Mouse (Mus musculus): ENCODE data around the gene Gm9913.

Gene Gm9913

GRCm38 (mm10) chr2:125494831-125495812 is 9.8 kb upstream of the Gm9913 start:
- no peak for DNase-seq (ENCODE audit: low read depth, low spot score)

DNA sequence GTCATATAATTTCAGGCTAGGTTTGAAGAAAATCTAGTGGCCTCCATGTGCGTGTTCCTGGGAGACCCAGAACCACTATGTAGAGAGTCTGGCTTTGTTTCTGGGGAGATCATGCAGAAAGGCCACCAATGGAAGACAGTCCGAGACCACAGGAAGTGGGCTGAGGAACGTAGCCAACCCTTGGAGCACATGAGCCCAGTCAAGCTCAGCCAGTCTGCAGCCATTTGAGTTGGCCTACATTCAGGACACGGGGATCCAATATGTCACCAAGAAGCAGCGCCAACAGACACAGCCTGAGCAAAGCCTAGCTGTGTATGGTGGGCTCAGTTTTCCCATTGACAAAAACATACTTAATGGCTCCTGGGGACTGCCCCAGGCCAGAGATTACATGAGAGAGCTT is 8.2 kb upstream of the Gm9913 start:
- no peak for DNase-seq (ENCODE audit: low read depth, low spot score)

DNA sequence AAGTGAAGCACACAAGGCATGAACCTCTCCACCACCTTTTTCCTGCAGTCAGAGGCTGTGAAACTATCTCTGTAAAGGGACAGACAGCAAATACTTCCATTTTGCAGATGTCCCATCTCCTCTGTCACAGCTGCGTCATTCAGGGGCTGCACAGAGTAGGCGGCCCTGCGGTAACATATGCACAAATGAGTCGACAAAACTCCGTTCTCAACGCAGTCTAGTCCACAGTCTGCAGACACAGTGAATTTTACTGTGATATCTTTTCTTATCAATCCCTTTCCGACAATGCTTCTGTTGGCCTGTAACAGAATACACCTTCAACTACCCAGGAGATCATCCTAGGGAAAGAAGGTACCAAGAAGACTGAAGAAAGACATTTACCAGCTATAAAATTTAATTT is 6.7 kb upstream of the Gm9913 start:
- no peak for DNase-seq (ENCODE audit: low read depth, low spot score)

- DNase-seq (ENCODE audit: low read depth, low spot score): no peak
Measured at GRCm38 (mm10) chr2:125501526-125501925, 3.4 kb upstream of the Gm9913 start.

GRCm38 (mm10) chr2:125505746-125506315 is 942 bp downstream of the Gm9913 start:
- DNase-seq (ENCODE audit: low read depth, low spot score): peak; percentile 20

DNA sequence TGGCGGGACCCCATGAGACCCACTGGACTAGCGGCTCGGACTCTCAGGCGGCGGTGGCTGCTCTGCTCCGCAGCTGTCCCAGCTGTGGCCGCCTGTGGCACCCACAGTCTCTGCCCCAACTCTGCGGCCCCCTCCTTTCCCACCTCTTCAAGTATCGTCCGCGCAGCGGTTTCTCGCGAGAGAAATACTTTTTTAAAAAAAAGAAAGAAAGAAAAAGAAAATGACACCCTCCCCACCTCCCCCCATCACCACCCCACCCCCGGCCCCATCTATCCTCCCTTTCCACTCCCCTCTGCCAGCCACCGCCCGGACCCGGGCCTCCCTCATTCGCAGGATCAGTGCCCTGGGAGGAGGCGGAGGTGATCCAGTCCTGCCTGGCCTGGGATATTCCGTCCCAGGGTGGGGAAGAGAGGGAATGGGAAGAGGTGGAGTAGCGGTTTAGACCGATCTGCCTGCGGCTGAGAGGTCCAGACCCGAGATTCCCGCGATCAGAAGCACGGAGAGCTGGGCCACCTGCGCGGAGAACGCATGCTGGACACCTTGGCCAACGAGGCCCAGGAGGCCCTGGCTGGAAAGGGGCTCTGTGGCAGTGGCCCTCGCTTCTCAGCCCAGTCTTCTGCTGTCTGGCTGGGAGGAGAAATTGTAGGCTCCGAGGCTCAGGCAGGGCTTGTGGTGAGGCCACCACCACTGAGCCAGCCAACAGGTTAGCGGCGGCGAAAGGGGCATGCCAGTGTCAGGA is 1.6 kb downstream of the Gm9913 start:
- peak; percentile 34 for DNase-seq (ENCODE audit: low read depth, low spot score)

DNA sequence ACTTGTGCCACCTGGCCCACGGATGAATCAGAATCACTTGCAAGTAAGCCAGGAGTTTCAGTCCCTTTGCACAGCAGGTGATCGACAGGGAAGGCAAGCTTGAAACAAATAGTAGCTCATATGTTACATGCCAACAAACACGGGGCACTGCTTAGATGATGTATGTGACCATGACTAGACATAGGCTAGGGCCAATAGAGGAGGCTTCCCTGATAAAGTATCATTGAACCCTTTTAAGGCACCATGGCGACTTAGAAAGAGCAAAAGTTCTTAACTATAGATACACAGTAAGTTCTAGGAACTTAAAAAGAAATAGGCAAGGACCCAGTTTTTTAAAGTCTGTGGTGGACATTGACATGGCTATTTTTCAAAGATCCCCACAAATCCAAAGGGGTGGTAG is 3.0 kb downstream of the Gm9913 start, which contains the start of gene Fbn1:
Fbn1 (minus strand) TSS at position 101 of the 400 bp plus-strand sequence.
- no peak for DNase-seq (ENCODE audit: low read depth, low spot score)

DNA sequence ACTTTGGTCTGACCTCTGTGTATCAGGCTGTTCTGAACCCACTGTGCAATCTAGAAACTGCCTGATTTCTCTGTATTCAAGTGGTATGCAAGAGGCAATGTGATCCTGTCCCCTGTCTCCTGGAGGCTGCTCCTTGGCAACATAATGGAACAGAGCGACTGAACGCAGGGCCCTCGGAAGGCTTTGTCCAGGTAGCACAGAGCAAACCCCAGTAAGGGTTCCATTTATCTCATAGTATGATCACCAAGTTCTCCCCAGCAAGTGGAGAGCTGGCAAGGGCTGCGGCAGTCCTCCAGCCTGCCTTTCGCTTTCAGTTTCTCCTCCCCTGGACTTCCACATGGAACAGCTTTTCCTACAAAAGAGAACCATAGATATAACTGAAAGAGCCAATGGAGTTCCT is 3.5 kb downstream of the Gm9913 start:
- DNase-seq (ENCODE audit: low read depth, low spot score): no peak

DNA sequence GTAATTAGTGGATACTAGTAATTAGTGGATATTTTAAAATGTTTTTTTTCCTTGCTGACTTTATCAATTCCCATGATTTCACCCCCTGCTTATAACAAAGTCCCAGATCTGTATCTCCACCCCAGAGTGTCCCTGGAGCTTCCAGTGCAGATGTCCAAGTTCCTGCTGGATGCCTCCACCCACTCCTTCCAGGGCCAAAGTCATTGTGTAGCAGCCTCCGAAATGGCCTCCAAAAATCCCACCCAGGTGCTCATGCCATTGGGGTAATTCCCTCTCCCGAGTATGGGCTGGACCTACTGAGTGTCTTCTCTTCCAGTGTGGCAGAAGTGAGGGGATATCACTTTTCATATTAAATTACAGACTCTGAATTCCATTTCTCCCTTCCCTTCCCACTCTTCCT is 5.9 kb downstream of the Gm9913 start:
- DNase-seq (ENCODE audit: low read depth, low spot score): no peak

- no peak for DNase-seq (ENCODE audit: low read depth, low spot score)
Measured at GRCm38 (mm10) chr2:125511898-125512297, 7.0 kb downstream of the Gm9913 start.

- no peak for DNase-seq (ENCODE audit: low read depth, low spot score)
Measured at GRCm38 (mm10) chr2:125512544-125512943, 7.7 kb downstream of the Gm9913 start.

- DNase-seq (ENCODE audit: low read depth, low spot score): no peak
Measured at GRCm38 (mm10) chr2:125514391-125514790, 9.5 kb downstream of the Gm9913 start.

DNA sequence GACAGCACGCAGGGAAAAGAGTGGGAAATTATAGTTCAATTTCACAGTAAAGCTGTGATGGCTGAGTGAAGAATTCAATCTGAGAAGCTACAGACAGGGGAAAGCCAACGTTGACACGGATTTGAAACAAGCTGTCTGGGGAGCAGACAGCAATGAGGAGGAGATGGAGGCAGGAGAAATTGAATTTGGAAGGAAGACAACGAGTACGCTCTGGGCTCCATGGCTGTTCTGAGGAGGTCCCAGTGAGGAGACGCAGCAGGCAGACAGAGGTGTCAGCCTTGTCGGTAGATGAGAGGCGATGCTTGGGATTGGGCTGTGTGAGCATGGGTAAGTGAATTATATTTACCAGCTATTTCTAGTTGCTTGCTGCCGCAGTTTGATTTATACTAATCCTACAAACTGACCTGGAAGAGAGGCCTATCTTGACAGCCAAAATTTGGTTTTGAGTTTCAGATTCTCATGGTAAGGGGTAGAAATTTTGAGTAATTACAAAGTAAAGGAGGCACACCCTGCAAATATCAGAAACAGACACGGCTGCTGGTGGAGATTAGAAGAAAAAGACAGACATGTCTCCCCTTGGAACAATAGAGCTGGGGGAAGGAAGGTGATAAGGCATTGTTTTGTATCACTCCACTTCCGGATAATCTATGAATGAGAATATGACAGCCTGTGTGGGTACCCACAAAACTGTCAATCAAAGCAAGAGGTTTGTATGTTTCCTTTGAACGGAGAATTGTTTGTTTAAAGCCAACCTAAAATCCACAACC is 10.6 kb downstream of the Gm9913 start:
- peak; percentile 18 for DNase-seq (ENCODE audit: low read depth, low spot score)

DNA sequence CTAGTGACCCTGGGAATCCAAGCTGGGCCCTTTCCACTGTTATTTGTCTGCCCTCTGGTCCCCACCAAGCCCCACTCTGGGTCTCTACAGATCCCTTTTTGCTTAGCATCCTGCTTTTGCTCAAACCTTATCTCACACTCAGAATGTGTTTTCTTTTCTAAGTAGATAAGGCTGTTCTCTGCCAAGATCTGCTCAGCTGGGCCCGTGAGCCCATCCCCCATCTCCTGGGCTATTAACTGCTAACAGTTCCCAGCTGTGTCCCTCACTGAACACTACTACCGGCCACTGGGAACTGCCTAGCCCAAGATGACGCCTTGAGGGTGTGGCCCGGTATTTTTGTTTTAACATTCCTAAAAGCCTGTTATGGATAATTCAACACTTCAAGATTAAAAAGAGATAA is 11.7 kb downstream of the Gm9913 start:
- no peak for DNase-seq (ENCODE audit: low read depth, low spot score)

- DNase-seq (ENCODE audit: low read depth, low spot score): no peak
Measured at GRCm38 (mm10) chr2:125525484-125525883, 20.6 kb downstream of the Gm9913 start.

GRCm38 (mm10) chr2:125526566-125526965 is 21.7 kb downstream of the Gm9913 start:
- no peak for DNase-seq (ENCODE audit: low read depth, low spot score)

GRCm38 (mm10) chr2:125530665-125531064 is 25.8 kb downstream of the Gm9913 start:
- DNase-seq (ENCODE audit: low read depth, low spot score): no peak

GRCm38 (mm10) chr2:125539640-125540039 is 34.8 kb downstream of the Gm9913 start:
- DNase-seq (ENCODE audit: low read depth, low spot score): no peak

- DNase-seq (ENCODE audit: low read depth, low spot score): no peak
Measured at GRCm38 (mm10) chr2:125540579-125540978, 35.7 kb downstream of the Gm9913 start.

- DNase-seq (ENCODE audit: low read depth, low spot score): no peak
Measured at GRCm38 (mm10) chr2:125541451-125541850, 36.6 kb downstream of the Gm9913 start.

DNA sequence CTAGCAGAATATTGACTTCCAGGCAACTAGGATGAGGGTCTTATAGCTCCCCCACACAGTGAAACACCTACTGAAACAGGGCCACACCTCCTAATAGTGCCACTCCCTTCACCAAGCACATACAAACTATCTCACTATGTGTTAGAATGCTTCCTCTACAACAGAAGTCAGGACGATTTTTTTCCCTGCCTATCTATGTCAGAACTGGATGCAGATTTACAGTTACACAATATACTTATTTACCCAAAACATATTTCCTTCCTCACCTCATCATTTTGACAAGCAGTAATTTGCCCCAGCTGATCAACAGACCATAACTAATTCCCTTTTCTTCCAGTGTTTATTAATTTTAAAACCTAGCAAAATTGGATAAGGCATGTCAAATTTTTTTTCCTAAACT is 38.8 kb downstream of the Gm9913 start:
- no peak for DNase-seq (ENCODE audit: low read depth, low spot score)

Measured in brain, embryonic 18.5 days (tissue).